Mouse (Mus musculus): ENCODE measurements around the gene B3gnt8.

B3gnt8 gene

DNA sequence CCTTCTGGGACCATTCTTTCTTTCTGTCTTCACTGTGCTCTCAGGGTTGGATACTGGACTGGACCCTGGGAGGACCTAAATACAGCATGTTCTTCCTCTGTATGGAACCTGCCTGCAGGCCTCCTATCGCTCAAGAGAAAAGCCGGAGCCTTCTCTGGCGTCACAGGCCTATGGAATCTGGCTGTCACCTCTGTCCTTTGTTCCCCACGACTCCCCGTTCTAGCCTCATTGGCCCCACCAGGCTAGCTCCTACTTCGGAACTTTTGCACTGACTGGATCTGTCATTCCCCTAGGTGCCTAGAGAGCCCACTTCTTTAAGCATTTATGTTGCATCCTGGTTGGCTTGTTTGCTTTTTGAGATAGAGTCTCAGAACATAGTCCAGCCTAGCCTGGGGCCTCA is 58.2 kb downstream of the B3gnt8 start:
- in situ Hi-C loops (cut with MboI, MseI), result loop anchor here (10.0 to 25.0 kb wide), 2 partner anchors 1310 to 1503 kb away; partner anchors contain the start of genes BC024978, Gm21983, Kcnn4 and Mia

Data from regulatory T cell (primary cell).